Mouse (Mus musculus) frontal cortex, adult 2 months (tissue): ENCODE measurements around the gene Efhc2. TPM values are rescaled to one million over a fixed set of nuclear protein-coding genes. Genes with fewer than 3 reads are reported as not detected.
A peak's percentile ranks its signal among the peaks of the same experiment; 100 is the strongest.

Source experiments
- DNase-seq, 2 experiments: peaks; one replicate each; pipeline ENCODE4 v3.0.0; 2022; ENCODE audit warnings: low spot score in 1 of 2; ENCODE audit errors: extremely low spot score in 1 of 2
- polyA plus RNA-seq: library from polyadenylated mRNA; depleted of rRNA; stranded (reverse); fragments of >200 nt; gene quantifications from 2 replicates; pipeline ENCODE4 v1.2.3, GENCODE M21; 2012; rRNA removed

Efhc2 gene
- 0.97 and 1.1 TPM in 2 replicates for polyA plus RNA-seq

GRCm38 (mm10) chrX:17319126-17319583 lies at the start of gene Efhc2:
Gene Efhc2, minus strand, starts transcription at chrX:17319368.
- DNase-seq, result peak in 1 of 2 experiments; percentile 7

- no peak for DNase-seq
Measured at GRCm38 (mm10) chrX:17365114-17365513, 45.9 kb upstream of the Efhc2 start.

DNA sequence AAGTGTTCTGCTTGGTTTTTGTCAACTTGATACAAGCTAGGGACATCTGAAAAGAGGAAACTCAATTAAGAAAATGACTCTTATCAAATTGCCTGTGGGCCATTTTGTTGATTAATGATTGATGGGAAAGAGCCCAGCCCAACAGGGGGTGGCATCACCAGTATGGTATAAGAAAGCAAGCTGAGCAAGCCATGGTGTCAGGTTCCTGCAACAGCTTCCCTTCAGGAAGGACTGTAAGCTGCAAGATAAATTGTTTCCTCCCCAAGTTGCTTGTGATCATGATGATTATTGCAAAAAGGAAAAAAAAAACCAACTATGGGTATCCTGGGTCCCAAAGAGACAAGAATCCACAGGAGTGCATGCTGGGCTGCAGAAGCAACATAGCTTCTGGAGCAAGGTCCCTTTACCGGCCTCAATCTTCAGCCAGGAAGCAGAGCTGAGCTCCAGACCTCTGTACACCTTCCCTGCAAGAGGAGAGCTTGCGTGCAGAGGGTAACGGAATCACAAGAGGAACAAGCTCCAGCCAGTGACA lies 18.8 kb downstream of the Efhc2 start:
- no peak for DNase-seq

GRCm38 (mm10) chrX:17283899-17284298 lies 35.3 kb downstream of the Efhc2 start:
- DNase-seq, result peak; percentile 27 to 36

- DNase-seq, result no peak
Measured at GRCm38 (mm10) chrX:17225141-17225540, 94.0 kb downstream of the Efhc2 start.

DNA sequence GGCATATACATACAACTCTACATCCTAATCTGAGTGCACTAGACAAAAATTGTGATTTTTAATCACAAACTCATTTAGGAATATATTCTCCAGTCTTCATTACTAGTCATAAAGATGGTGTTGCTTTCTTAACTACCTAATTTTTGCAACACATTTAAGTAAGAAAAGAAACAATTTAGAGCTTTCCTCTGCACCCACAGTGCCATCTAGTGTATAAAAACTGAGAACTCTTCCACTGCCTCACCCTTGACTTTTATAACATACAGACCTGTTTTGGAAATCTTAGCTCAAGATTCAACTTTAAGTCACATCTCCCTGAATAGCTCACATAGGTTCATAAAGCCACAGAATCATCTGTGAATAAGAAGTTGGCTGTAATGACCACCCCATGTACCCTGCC lies 101.7 kb downstream of the Efhc2 start:
- peak in 1 of 2 experiments; percentile 31 for DNase-seq

- DNase-seq, result peak; percentile 2 to 17
Measured at GRCm38 (mm10) chrX:17213515-17213914, 105.7 kb downstream of the Efhc2 start.

GRCm38 (mm10) chrX:17175748-17176147 lies 143.4 kb downstream of the Efhc2 start:
- DNase-seq, result no peak

- no peak for DNase-seq
Measured at GRCm38 (mm10) chrX:17165638-17166037, 153.5 kb downstream of the Efhc2 start.
